Mouse (Mus musculus): ENCODE results near the gene Ptov1.

Gene Ptov1

DNA sequence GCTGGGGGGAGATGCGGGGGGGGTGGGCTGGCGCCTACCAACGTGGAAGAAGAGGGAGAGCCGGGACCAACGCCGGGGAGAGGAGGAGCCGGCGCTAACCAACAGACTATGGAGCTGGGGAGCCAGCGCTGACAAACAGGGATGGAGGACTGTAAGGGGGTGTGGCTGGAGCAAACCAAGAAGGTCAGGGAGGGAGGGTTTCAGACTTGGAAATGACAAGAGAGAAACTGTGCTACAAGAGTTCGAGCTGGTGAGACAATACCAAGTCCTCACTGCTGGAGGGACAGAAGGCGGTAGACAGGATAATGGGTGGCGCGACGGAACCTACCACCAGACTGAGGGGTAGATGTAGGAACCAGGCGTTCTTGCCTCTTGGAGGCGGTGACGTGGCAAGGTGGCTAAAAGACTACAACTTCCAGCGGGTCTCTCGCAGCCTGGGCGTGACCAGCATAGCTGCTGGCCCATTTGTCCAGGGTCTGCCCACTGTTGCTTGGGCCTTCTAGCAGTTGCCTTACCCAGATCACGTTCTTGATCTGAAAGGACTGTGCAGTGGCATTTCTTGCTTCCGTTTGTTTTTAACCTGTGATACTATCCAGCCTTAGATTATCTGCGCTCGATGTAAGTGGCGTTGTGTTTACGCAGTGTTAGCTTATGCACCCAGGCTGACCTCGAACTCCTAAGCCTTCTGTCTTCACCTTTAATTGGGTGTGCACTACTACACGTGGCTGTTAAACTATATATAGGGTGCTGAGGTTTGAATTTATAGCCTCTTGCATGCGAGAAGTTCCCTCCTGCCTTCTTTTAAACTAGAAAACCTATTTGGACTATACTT is at the start of gene Ptov1:
Ptov1 (minus strand) TSS at position 92 of the 832 bp plus-strand sequence.
- peak; percentile 93 to 97 for DNase-seq

DNA sequence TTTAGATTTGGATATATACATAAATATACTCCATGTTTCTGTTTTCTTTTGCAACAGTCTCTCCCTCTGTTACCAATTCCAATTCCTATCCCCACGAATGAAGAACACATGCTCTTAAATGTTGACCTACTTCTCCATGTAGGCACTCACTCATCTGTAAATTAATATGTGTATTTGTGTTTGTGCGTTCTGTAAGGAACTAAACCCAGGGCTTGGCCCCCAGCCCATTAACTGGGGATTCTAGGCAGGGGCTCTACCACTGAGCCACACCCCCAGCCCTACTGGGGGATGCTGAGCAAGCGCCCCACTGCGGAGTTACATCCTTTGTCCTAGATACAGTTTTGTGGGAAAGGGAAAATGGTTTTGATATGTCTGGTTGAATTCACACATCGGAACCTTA is 49.5 kb upstream of the Ptov1 start:
- no peak for DNase-seq

DNA sequence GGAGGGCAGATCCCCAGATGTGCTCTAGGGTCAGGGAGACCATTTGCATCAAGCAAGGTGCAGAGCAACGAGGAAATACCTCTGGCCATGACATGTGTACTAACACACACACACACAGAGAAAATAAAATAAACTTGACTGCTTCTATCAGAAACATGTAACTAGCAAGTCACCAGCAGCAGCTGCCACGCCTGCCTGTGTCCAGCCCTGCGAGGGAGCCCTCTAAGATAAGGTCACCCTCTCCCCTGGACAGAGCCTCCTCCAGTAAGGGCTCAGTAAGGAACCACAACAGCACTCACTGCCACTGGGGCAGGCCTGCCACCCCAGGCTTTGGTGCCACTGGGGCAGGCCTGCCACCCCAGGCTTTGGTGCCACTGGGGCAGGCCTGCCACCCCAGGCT is 48.6 kb upstream of the Ptov1 start:
- DNase-seq = no peak

DNA sequence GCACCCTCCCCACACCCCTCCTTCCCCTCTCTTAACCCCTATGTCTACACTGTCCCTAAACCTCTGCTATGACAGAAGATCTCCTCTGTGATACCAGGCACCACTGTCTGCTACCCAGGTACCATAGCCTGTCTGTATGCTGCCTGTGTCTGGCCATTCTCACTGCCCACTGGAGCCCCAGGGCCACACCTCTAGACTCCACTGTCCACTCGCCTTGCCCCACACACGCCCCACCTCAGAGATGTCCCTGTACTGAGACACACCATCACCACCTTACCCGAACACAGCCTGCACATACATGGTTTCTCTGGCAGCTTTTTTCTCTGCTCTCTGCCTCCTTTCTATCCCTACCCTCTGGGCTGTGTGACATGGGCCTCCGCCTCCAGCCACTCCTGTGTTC is 47.3 kb upstream of the Ptov1 start:
- no peak for DNase-seq

DNA sequence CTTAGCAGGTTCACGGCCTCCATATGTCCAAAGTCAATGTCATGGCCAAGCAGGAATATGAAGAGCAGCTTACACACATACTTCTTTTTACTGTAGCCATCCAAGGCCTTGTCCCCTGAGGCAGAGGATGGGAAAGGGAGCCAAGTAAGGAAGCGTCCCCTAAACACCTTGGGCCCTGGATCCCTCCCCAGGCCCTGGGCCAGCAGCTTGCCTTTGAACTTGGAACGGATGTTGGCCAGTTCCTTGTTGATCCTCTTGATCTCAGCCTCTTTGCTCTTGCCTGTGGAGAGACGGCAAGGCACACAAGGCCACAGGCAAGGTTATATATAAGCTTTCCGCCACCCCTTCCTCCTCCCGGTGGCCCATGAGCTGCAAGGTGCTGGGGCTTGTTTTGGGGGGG is 46.6 kb upstream of the Ptov1 start:
- DNase-seq = no peak

DNA sequence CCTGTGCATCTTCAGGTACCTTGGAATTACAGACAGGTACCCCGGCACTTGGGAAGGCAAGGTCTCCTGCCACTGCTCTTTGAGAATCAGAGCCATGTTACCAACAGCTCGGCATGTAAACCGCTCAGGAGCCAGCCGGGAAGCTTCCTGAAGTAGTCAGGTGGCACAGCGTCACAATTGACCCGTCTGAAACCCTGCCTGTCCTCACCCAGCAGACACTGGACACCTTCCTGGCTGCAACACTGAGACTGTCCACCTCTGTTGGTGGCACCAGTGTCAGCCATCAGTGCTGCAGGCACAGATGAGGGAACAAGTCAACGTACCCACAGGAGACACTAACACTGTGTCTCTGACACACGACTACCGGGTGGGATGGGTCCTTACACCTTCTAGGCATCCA is 45.7 kb upstream of the Ptov1 start:
- no peak for DNase-seq

DNA sequence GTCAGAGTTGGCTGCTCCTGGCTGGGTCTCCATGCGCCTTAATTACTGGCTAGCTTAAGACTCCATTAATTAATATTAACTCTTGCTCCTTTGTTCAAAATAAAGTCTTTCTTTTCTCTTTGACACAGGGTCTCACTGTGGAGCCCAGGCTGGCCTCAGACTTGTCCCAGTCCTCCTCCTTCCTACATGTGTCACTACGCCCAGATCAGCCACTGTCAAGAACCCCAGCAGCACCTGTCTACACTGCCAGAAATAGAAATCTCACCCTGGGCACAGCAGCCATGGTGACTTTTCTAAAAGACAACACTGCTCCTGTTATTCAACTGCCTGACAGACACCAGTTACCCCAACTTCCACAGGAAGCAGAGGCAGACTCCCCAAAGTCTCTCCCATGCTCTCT is 44.8 kb upstream of the Ptov1 start:
- no peak for DNase-seq

DNA sequence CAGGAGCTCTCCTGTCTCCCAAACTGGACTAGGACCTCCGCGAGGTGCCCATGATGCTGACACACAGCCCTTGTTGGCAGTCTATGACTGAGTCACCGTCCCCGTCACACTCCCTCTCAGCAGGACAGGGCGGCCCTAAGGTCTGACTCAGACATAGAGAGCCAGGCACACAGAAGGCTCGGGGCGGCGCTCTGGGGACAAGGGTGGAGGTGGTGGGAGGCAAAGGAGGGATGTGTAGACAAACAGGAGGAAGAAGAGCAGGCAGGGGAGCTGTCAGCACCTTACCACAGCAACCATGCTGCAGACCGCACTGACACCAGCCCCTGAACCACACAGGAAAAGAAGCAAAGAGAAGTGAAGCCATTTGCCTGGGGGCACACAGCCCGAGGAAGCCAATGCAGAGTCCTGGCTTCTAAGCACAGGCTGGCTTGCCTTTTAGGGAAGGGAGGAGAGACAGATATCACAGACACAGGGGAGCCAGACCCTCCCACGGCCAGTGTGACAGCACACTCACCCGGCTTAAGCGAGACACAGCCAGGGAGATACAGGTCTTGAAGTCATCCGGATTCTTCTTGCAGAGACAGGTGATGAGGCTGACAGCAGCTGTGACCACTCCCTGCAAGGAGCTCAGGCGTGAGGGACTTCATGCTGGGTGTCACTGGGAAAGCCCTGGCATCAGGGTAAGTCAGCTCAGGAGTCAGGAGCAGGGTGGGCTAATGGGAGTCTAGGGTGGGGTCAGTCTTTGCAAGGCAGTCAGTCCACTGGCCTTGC is 39.3 kb upstream of the Ptov1 start:
- DNase-seq = peak in 1 of 2 experiments; percentile 33

DNA sequence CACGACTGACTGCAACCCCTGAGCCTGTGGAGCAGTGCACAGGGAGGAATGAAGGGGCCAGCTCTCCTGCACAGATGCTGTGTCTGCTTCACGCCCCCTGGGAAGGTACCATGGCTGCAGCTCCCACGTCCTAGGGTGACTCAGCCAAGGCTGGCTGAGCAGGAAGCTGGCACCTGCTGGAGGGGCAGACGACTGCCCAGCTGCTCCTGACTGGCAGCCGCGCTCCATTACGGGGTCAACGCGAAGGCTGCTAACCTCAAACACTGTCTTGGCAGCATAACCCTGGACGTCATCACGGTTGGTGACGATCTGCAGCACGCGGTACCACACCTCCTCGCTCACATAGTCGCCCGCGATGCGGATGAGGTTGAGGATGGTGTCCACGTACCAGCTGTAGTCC is 35.8 kb upstream of the Ptov1 start:
- peak in 1 of 2 experiments; percentile 35 for DNase-seq

DNA sequence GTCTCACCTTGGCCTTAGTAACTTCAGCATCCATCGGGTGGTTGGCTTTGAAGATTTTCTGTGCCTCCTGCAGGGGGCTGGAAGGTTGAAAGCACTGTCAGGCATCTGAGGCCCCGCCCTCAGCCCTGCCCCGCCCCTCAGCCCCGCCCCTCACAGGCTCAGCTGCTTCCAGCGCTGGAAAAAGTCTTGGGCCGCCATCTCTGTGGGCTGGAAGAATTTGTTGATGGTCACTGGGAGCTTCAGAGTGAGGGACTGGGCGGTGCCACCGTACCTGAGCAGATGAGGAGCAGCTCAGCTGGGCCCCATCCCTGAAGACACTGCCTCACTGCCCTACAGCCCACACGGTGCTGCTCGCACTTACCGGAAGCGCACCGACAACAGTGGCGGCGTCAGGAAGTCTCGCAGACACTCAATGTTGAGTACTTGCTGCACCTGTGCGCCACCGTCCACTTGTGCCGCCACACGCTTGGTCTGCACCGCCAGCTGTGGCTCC is 31.7 kb upstream of the Ptov1 start:
- peak; percentile 43 to 68 for DNase-seq

DNA sequence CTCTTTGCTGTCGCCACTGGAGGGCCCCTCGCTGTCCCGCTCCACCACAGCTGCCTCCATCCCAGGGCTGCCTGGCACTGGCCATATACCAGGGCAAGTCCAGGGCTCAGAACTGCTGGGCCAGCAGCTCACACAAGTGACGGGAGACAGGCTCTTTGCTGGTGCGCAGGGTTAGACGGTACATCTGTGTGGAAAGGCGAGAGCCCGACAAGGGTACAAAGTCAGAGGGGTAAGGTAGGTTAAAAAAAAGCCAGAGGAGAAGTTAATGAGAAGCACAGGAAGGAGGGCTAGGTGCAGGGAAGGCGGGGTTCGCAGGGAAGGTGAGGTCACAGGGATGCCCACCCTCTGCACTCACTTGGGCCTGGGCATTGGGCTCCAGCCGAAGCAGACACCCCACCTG is 31.0 kb upstream of the Ptov1 start:
- peak in 1 of 2 experiments; percentile 66 for DNase-seq

DNA sequence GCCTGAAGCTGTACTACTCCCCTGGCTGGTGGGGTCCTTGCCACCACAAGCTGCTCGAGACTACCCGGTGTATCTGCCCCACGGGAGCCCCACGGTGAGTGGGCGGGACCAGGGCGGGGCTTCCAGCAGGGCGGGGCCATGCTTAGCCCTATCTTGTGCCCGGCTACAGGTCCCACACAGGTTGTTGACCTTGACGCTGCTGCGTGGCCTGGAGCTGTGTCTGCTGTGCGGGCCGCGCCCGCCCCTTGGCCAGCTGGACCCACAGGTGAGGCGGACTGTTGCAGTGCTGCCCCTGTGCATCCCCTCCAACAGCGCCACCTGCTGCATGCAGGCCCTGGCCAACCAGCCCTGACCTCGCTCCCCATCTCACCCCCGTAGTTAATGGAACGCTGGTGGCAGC is 29.0 kb upstream of the Ptov1 start:
- peak; percentile 45 to 81 for DNase-seq

DNA sequence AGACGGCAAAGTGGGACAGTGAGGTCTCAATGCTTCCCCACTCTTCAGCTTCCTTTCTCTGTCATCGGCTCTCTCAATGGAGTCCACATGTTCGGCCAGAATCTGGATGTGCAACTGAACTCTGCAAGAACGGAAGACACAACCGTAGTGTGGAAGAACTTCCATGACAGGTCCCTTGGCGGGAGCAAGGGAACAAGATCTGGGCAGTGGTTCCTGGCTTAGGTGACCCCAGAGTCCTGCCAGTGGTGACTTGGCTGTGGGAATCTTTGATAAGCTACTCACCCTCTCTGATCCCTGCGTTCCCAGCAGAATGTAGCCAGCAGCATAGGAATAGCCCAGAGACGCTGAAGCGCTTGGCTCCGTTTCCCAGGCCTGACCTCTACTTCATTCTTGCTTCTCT is 26.9 kb upstream of the Ptov1 start:
- no peak for DNase-seq

DNA sequence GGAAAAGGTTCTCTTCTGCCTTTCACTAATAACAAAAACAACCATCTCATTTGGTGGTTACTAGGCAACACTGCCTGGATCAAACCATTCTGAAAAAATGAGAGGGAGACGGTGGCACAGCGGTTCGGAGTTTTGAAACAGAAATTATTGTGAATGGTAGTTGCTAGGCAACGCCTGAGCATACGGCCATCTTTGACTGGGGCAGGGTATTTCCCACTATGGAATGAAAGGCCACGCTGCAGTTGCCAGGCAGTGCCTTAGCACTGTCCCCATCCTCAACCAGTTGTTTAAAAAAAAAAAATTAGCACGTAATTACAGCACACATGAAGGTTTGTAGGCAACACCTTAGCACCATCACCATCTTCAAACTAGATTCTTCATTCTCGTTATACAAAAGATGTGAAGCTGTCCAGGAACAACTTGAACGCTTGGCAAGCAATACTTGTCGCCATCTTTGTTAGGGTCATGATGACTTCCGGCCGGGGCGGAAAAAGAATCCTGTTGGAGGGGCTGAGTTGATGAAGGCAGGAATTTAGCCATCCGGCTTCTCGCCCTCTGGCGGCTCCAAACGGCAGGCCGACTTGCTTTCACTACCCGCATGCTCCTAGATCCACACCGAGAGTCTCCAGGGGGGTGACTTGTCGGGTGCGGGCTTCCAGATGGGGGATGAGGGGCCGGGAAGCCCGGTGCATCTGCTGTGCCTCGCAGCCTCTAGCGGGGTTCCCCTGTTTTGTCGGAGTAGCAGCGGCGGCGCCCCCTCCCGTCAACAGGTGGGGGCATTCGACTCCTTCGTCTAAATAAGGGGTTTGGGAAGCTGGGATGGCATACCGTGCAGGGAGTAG is 26.2 kb upstream of the Ptov1 start, which contains the start of gene Fuz:
Fuz (plus strand) TSS at position 487 of the 842 bp plus-strand sequence.
- DNase-seq = peak; percentile 93 to 95

DNA sequence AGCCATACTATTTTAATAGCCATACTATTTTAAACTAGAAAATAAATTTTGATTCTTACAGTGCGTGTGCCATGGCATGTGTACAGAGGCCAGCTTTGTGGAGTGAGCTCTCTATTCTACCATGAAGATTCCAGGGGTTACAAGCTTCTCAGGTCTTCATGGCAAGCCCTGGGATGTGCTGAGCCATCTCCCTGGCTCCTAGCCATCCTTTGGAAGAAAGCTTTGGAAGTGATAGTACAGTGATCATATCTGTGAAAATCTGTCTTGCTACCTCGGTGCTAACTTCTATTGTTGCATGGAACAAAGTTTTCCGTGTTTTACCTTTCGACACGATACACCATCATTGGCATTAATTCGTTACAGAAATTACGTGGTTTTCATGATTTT is 25.6 kb upstream of the Ptov1 start:
- no peak for DNase-seq

DNA sequence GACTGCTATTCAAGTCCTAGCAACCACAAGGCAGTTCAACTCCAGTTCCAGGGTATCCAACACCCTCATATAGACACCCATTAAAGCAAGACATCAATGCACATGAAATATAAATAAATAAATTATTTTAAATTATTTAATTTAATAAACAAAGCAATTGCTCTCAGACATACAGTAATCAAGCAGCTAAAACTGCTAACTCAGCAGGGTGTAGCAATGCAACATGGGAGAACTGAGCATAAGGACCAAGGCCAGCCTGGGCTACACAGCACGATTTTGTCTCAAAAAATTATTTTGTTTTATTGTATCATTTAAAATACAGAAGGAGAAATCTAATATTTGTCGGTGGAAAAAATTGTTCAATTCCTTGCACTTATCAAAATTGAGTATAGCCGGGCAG is 24.6 kb upstream of the Ptov1 start:
- DNase-seq = no peak

DNA sequence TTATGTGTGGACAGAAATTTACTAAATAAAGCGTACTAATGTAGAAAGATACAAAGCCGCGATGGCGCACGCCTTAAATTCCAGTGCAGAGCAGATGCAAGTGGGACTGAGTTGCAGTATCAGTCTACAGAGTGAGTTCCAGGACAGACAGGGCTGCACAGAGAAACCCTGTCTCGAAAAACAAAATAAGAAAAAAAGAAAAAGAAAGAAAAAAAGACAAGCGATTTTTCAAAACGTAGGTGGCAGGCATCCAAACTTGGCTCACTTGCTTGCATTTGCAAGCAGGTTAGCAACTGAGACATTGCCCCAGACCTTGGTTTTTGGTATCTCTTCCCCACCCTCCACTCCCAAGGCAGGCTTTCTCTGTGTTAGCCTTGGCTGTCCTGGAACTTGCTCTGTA is 23.6 kb upstream of the Ptov1 start:
- no peak for DNase-seq

DNA sequence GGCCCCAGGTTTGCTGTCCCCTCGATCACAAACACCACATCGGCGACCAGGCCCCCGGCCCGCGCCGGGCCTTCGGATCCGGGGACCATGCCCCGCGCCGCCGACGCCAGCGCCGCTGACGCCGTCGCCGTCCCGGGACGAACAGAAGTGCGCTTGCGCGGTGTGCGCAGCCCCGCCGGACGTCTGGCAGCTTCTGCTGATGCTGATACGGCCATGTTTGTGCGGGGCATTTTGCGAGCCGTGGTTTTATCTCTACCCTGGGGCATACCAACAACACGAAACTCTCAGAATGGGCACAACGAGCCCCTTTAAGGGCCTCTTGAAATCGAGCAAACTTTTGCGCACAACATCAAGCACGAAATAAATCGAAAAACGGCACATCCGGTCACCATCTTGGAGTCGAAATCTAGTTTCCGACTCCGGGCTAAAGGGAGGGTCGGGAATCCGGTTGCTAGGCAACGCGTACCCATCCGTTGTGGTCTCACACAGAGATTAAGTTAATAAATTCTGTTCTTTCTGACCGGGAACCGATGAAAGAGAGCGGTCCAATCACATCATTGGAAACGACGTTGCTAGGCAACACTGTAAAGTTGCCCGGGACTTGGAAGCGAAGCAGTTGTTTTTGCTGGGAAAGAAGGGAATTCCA is 22.8 kb upstream of the Ptov1 start, which contains the start of gene Med25:
Med25 (minus strand) TSS at position 437 of the 646 bp plus-strand sequence.
- peak; percentile 96 for DNase-seq

DNA sequence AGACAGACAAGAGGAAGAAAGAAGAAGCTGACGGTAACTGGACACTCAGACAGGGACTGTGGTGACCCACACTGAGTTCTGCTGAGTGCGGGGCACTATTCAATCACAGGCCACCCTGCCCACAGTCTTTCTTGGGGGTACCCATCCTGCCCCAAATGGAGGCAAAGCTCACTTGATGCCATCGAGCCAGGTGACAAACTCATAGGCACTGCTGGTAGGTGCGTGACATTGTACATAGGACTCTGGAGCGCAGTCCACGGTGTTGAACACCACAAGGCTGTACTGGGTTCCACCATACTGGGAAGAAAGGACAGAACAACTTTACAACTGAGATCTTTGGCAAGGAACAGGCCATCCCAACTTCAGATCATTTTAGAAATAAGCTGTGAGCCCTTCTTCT is 22.0 kb upstream of the Ptov1 start:
- peak in 1 of 2 experiments; percentile 38 for DNase-seq

DNA sequence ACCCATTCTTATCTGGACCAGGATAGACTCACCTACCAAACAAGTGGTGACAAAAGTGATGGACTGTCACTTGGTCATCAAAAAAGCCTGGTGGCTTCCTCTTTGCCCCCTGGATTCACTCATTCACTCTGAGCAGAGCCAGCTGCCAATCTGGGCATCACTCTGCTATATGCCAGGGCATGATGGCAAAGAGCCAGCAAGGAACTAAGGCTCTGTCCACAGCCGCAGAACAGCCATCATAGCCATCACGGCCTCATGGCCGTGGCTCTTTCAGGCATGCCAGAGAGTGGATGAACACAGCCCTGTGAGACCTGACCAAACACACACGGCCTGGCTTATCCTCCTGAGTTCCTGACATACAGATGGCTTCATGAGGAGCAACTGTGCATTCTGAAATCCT is 21.1 kb upstream of the Ptov1 start:
- peak in 1 of 2 experiments; percentile 46 for DNase-seq

DNA sequence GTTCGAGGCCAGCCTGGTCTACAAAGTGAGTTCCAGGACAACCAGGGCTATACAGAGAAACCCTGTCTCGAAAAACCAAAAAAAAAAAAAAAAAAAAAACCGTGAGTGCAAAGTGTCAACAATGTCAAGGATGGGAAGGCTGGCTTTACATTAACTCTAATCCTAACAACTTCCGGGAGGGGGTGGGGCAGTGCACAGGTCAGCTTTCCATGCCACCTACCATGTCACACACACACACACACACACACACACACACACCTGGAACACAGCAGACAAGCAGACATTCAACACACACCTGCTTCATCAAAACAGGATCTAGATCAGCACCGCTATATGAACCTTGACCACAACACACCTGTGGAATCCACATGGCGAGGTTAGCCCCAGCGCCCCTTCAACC is 20.6 kb upstream of the Ptov1 start:
- DNase-seq = peak in 1 of 2 experiments; percentile 49
